Mouse (Mus musculus): Measurements from ENCODE around the gene Atp11a.

- TF ChIP-seq GATA1 (IDR thresholded peaks at IDR 0.05; ENCODE audit: low read length) (no peak), TAL1 (IDR thresholded peaks at IDR 0.05; ENCODE audit: low read length) (no peak)
Observed at GRCm38 (mm10) chr8:12825686-12826237, 68.9 kb downstream of the Atp11a start.

Data from erythroblast, embryonic 14.5 days (primary cell).